In genomic region chr3:73339730-73340129, GRCm38 (mm10) we compare ENCODE assay signal across 22 mouse cellular contexts.
"Had no signal": no experiment of that assay in that cellular context is flagged by ENCODE, and none has a peak within 500 bp of the region (broad histone marks: within the 10 kb centered on the region; RNA-seq: fewer than 3 reads in every experiment).

No protein-coding gene starts in this region.

- H3K27ac ChIP-seq: heart, adult 2 months; heart, embryonic 13.5 days; heart, embryonic 15.5 days; hindbrain, embryonic 13.5 days; hindbrain, embryonic 15.5 days; hindbrain, postnatal 0 days; limb, embryonic 13.5 days; limb, embryonic 15.5 days; liver, embryonic 12.5 days; liver, embryonic 14.5 days had no signal

- DNase-seq: gastrocnemius, postnatal 14 days; gastrocnemius, postnatal 36 days; heart, adult 11 months; heart, adult 2 months; heart, postnatal 14 days; heart, postnatal 36 days; kidney, adult 18-20 months; kidney, adult 8-10 months; kidney, postnatal 10 days; kidney, postnatal 25 days; layer of hippocampus, adult 9-11 months; layer of hippocampus, postnatal 36 days; left cerebral cortex, postnatal 4 days had no signal

- H3K4me3 ChIP-seq: heart, adult 2 months; heart, embryonic 13.5 days; heart, embryonic 15.5 days; hindbrain, embryonic 13.5 days; hindbrain, embryonic 15.5 days; limb, embryonic 13.5 days; limb, embryonic 15.5 days; liver, embryonic 12.5 days had no signal
